Mouse (Mus musculus) ES-Bruce4 (cell line): ENCODE data around the gene Atp2a2. TPM values are rescaled to one million over a fixed set of nuclear protein-coding genes. Genes with fewer than 3 reads are reported as not detected.
A peak's percentile ranks its signal among the peaks of the same experiment; 100 is the strongest.

ENCODE experiments used
- H3K27ac ChIP-seq: 2 replicates; pipeline ENCODE4 v1.5.1; 2012; ENCODE audit warnings: low read length, inconsistent platforms; ENCODE audit not compliant: insufficient read depth
- H3K27me3 ChIP-seq: 2 replicates; pipeline ENCODE4 v1.6.1; 2012; ENCODE audit warnings: mild to moderate bottlenecking, low read length, inconsistent platforms; ENCODE audit not compliant: control insufficient read depth, poor library complexity, insufficient read depth, severe bottlenecking
- H3K36me3 ChIP-seq: 2 replicates; pipeline ENCODE4 v1.6.1; 2012; ENCODE audit warnings: inconsistent platforms, mild to moderate bottlenecking, low read length, moderate library complexity; ENCODE audit not compliant: control insufficient read depth, poor library complexity, insufficient read depth, severe bottlenecking
- H3K4me1 ChIP-seq: one replicate; pipeline ENCODE4 v1.8.1; 2011; ENCODE audit warnings: low read length; ENCODE audit not compliant: control insufficient read depth, insufficient read depth
- H3K4me3 ChIP-seq: 2 replicates; pipeline ENCODE4 v1.5.1; 2011; ENCODE audit warnings: low read depth, mild to moderate bottlenecking, low read length
- H3K9ac ChIP-seq: 2 replicates; pipeline ENCODE4 v1.6.1; 2012; ENCODE audit warnings: low read depth, mild to moderate bottlenecking, inconsistent platforms; ENCODE audit not compliant: poor library complexity, severe bottlenecking
- H3K9me3 ChIP-seq: replicated peaks from 2 replicates; pipeline ENCODE4 v1.6.1; 2012; ENCODE audit warnings: mild to moderate bottlenecking, low read length, inconsistent platforms; ENCODE audit not compliant: control insufficient read depth, poor library complexity, insufficient read depth, severe bottlenecking
- CTCF ChIP-seq: IDR thresholded peaks from one replicate; pipeline ENCODE4 v1.8.1; 2011; ENCODE audit warnings: low read depth, low read length
- EP300 ChIP-seq: IDR thresholded peaks from 2 replicates; pipeline ENCODE4 v1.6.1; 2011; ENCODE audit warnings: low read depth, low read length; ENCODE audit not compliant: insufficient read depth
- POLR2A ChIP-seq: IDR thresholded peaks from one replicate; pipeline ENCODE4 v1.8.1; 2011; ENCODE audit warnings: low read length; ENCODE audit not compliant: insufficient read depth
- polyA plus RNA-seq: library from polyadenylated mRNA; stranded (reverse); fragments of >200 nt; gene quantifications from 2 replicates; pipeline ENCODE4 v1.2.4, GENCODE M21; 2011; ENCODE audit warnings: low read depth; ENCODE audit not compliant: missing spikeins, insufficient read depth, insufficient read length

Gene Atp2a2
- polyA plus RNA-seq = 165 and 177 TPM in 2 replicates

- peaks cover 23% of the 10 kb centered on the region for H3K36me3 ChIP-seq
- H3K4me1 ChIP-seq = peaks cover 3% of the 10 kb centered on the region
- peak within 1 kb of the TSS; percentile 87 for H3K9ac ChIP-seq
- TF ChIP-seq CTCF (no peak), POLR2A (peak; percentile 57)
- no peaks in the 10 kb centered on the region for H3K27me3 ChIP-seq
- peak within 1 kb of the TSS; percentile 62 for H3K27ac ChIP-seq
- peak within 1 kb of the TSS; percentile 93 for H3K4me3 ChIP-seq
- H3K9me3 ChIP-seq = 0 out of 2 replicates have a peak, but pooled peaks cover 2% of the 10 kb centered on the region
Observed at GRCm38 (mm10) chr5:122502077-122502941, at the start of gene Atp2a2. Gene Atp2a2, minus strand, starts transcription at chr5:122502225.

DNA sequence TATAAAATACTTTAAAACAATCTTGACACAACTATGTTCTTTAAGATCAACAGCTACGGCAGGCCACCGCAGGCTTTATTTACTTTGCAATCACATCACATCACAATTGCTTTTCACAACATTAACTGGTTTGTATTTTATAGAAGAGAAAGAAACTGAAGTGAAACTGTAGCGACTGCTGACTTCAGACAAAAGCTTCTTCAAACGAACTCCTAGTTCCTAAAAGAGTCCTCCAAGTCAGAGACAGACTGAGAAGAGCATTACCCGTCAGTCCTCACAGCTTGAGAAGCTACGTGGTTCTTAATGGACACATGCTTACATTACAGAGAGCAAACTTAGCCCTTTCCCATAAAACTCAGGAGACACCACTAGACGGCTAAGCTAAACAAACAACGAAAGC lies 48.4 kb upstream of the Atp2a2 start:
- no peak overlapping the region for H3K27ac ChIP-seq
- TF ChIP-seq POLR2A (no peak), EP300 (no peak), CTCF (no peak)
- H3K36me3 ChIP-seq = no peaks in the 10 kb centered on the region
- no peak overlapping the region for H3K9ac ChIP-seq
- H3K9me3 ChIP-seq = no peaks in the 10 kb centered on the region
- H3K4me1 ChIP-seq = no peaks in the 10 kb centered on the region
- H3K27me3 ChIP-seq = no peaks in the 10 kb centered on the region
- no peak overlapping the region for H3K4me3 ChIP-seq

GRCm38 (mm10) chr5:122548671-122549070 lies 46.6 kb upstream of the Atp2a2 start:
- no peaks in the 10 kb centered on the region for H3K4me1 ChIP-seq
- no peak for TF ChIP-seq EP300
- no peak for TF ChIP-seq CTCF
- no peak for TF ChIP-seq POLR2A
- H3K4me3 ChIP-seq = no peak overlapping the region
- H3K36me3 ChIP-seq = no peaks in the 10 kb centered on the region
- no peaks in the 10 kb centered on the region for H3K27me3 ChIP-seq
- H3K9ac ChIP-seq = no peak overlapping the region
- H3K27ac ChIP-seq = no peak overlapping the region
- H3K9me3 ChIP-seq = no peaks in the 10 kb centered on the region

- Histone ChIP-seq H3K27me3 (no peaks in the 10 kb centered on the region), H3K4me1 (no peaks in the 10 kb centered on the region), H3K9ac (no peak overlapping the region), H3K9me3 (no peaks in the 10 kb centered on the region), H3K36me3 (no peaks in the 10 kb centered on the region), H3K27ac (no peak overlapping the region), H3K4me3 (no peak overlapping the region)
- TF ChIP-seq CTCF (no peak), EP300 (no peak), POLR2A (no peak)
Observed at GRCm38 (mm10) chr5:122547810-122548209, 45.8 kb upstream of the Atp2a2 start.

DNA sequence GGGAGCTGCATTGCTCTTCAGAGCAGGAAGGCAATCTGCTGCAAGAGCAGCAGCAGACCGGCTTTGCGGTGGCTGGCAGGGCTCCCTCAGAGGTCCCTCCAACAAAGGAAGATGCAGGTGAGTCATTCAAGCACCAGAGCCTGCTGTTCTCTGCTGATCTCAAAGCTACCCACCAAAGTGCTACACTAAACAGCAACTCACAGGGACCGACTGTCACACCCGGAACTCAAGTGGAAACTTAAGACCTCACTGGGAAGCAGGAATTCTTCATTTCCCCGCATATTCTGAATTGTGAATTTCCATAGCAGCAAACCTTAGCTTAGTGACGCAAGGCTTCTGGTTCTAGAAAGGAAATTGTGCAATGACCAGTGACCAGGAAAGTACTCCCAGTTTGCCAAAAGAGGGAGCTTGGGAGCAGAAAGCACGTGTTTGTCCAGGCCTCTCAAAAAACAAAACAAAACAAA lies 45.3 kb upstream of the Atp2a2 start:
- Histone ChIP-seq H3K36me3 (no peaks in the 10 kb centered on the region), H3K27ac (no peak overlapping the region), H3K27me3 (no peaks in the 10 kb centered on the region), H3K9me3 (no peaks in the 10 kb centered on the region), H3K4me3 (no peak overlapping the region), H3K9ac (no peak overlapping the region), H3K4me1 (no peaks in the 10 kb centered on the region)
- TF ChIP-seq POLR2A (no peak), EP300 (no peak), CTCF (no peak)

DNA sequence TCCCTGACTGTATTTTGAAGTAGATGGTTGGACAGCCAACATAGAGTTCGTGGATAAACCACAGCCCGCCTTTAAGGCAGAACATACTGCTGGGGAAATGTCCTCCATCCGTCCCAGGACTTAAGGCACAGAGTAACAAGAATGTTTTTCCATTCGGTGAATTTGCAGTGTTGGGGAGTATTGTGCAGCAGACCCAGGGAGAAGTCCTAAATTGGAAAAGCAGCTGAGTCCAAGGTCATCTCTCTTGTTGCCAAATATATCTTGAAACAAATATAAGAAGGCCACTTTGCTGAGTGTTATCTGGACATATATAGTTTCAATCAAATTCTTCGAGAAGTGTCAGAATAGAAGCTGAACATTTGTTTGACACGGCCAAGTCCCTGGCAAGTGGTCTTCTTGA lies 41.4 kb upstream of the Atp2a2 start:
- Histone ChIP-seq H3K36me3 (no peaks in the 10 kb centered on the region), H3K4me3 (no peak overlapping the region), H3K4me1 (no peaks in the 10 kb centered on the region), H3K9me3 (no peaks in the 10 kb centered on the region), H3K27ac (no peak overlapping the region), H3K27me3 (no peaks in the 10 kb centered on the region), H3K9ac (no peak overlapping the region)
- TF ChIP-seq CTCF (no peak), EP300 (no peak), POLR2A (no peak)
